Comparison of ENCODE assay signal across 23 mouse cellular contexts in genomic region chr12:99781774-99782173, GRCm38 (mm10).
DNase-seq lines count a peak whose midpoint lies in the region; ATAC-seq lines count a peak whose summit lies in the region.
"Had no signal": no experiment of that assay in that cellular context is flagged by ENCODE, and none has a peak within 500 bp of the region (broad histone marks: within the 10 kb centered on the region; RNA-seq: fewer than 3 reads in every experiment).

No protein-coding gene starts in this region.

- no peaks in the 10 kb centered on the region for H3K9me3 ChIP-seq in embryonic facial prominence, embryonic 14.5 days (ENCODE audit: control insufficient read depth, low read length)
- H3K9me3 ChIP-seq in embryonic facial prominence, embryonic 10.5 days, result no peaks in the 10 kb centered on the region
- H3K9me3 ChIP-seq in heart, embryonic 11.5 days (replicated peaks; ENCODE audit: control insufficient read depth, low read length), result no peaks in the 10 kb centered on the region
- no peaks in the 10 kb centered on the region for H3K9me3 ChIP-seq in heart, embryonic 10.5 days

- no peak overlapping the region for H3K4me3 ChIP-seq in embryonic facial prominence, embryonic 14.5 days (ENCODE audit: low read depth, low read length)
- no peak overlapping the region for H3K4me3 ChIP-seq in embryonic facial prominence, embryonic 10.5 days
- no peak overlapping the region for H3K4me3 ChIP-seq in heart, embryonic 11.5 days (ENCODE audit: low read depth, low read length)
- H3K4me3 ChIP-seq in heart, embryonic 10.5 days, result no peak overlapping the region

- no peak overlapping the region for H3K9ac ChIP-seq in embryonic facial prominence, embryonic 14.5 days (ENCODE audit: low read depth, low read length)
- no peak overlapping the region for H3K9ac ChIP-seq in heart, embryonic 11.5 days (ENCODE audit: low read depth, low read length)

- no peaks in the 10 kb centered on the region for H3K36me3 ChIP-seq in embryonic facial prominence, embryonic 14.5 days (ENCODE audit: control insufficient read depth, insufficient read depth, low read length)
- no peaks in the 10 kb centered on the region for H3K36me3 ChIP-seq in embryonic facial prominence, embryonic 10.5 days (replicated peaks)
- H3K36me3 ChIP-seq in heart, embryonic 11.5 days (ENCODE audit: control insufficient read depth, insufficient read depth, low read length), result no peaks in the 10 kb centered on the region
- H3K36me3 ChIP-seq in heart, embryonic 10.5 days, result no peaks in the 10 kb centered on the region
- H3K36me3 ChIP-seq: G1E had no signal

- no peak for DNase-seq in embryonic facial prominence, embryonic 14.5 days (ENCODE audit: low spot score)
- DNase-seq in embryonic facial prominence, embryonic 10.5 days (ENCODE audit: low spot score), result no peak
- DNase-seq in heart, adult 11 months, result peak; percentile 75
- peak; percentile 63 for DNase-seq in heart, embryonic 10.5 days (ENCODE audit: low spot score)
- no peak for DNase-seq in heart, adult 9 months (ENCODE audit: low spot score in 2 of 2)
- peak; percentile 48 for DNase-seq in Muller cell, postnatal 12 days (ENCODE audit: inconsistent ontology term)
- no peak for DNase-seq in layer of hippocampus, postnatal 14 days (ENCODE audit: low spot score in 2 of 2)
- DNase-seq: adrenal gland, adult 2 months; adrenal gland, adult 8-10 months; adrenal gland, postnatal 10 days; adrenal gland, postnatal 14 days; adrenal gland, postnatal 25 days; adrenal gland, postnatal 36 days; B cell, adult 2 months; cerebellum, adult 11 months; cerebellum, adult 11-12 months; cerebellum, adult 18-20 months had no signal

- ATAC-seq in embryonic facial prominence, embryonic 14.5 days (ENCODE audit: low read depth), result peak; percentile 50; the same call in 1 of the 2 replicates
- ATAC-seq in heart, embryonic 11.5 days (replicated peaks; ENCODE audit: insufficient number of reproducible peaks, low FRiP score, low TSS enrichment), result no peak
- ATAC-seq: activated CD4-positive, CD25-positive, alpha-beta regulatory T cell, adult 4 months; CD4-positive, CD25-positive, alpha-beta regulatory T cell, adult 4 months; Patski had no signal

- H3K4me2 ChIP-seq in embryonic facial prominence, embryonic 14.5 days (ENCODE audit: low read depth, low read length), result no peak overlapping the region
- no peak overlapping the region for H3K4me2 ChIP-seq in heart, embryonic 11.5 days

- 65% methylated on average over 5 of the region's 5 CpGs for WGBS in embryonic facial prominence, embryonic 14.5 days
- WGBS in embryonic facial prominence, embryonic 10.5 days, result 84% methylated on average over 5 of the region's 5 CpGs
- whole genome bisulfite sequencing in heart, embryonic 11.5 days (ENCODE audit: insufficient replicate concordance), result 87% methylated on average over 5 of the region's 5 CpGs
- WGBS in heart, embryonic 10.5 days, result 89% methylated on average over 5 of the region's 5 CpGs

- no peak overlapping the region for H3K27ac ChIP-seq in embryonic facial prominence, embryonic 14.5 days (replicated peaks; ENCODE audit: low read depth, low read length)
- no peak overlapping the region for H3K27ac ChIP-seq in embryonic facial prominence, embryonic 10.5 days (replicated peaks)
- no peak overlapping the region for H3K27ac ChIP-seq in heart, embryonic 11.5 days (ENCODE audit: low read depth, low read length)
- H3K27ac ChIP-seq in heart, embryonic 10.5 days, result no peak overlapping the region

- H3K4me1 ChIP-seq in embryonic facial prominence, embryonic 14.5 days (ENCODE audit: control insufficient read depth, insufficient read depth, low read length), result peaks cover 4% of the 10 kb centered on the region; the same call in 1 of the 2 replicates
- peaks cover 3% of the 10 kb centered on the region; the same call in 1 of the 2 replicates for H3K4me1 ChIP-seq in embryonic facial prominence, embryonic 10.5 days
- H3K4me1 ChIP-seq in heart, embryonic 11.5 days (ENCODE audit: control insufficient read depth, insufficient read depth, low read length), result peaks cover 4% of the 10 kb centered on the region
- peaks cover 6% of the 10 kb centered on the region for H3K4me1 ChIP-seq in heart, embryonic 10.5 days

- H3K27me3 ChIP-seq in embryonic facial prominence, embryonic 14.5 days (replicated peaks; ENCODE audit: control insufficient read depth, insufficient read depth, low read length), result no peaks in the 10 kb centered on the region
- H3K27me3 ChIP-seq in embryonic facial prominence, embryonic 10.5 days (replicated peaks; ENCODE audit: low read depth, poor library complexity, severe bottlenecking), result no peaks in the 10 kb centered on the region
- no peaks in the 10 kb centered on the region for H3K27me3 ChIP-seq in heart, embryonic 11.5 days (ENCODE audit: control insufficient read depth, insufficient read depth, low read length)
- no peaks in the 10 kb centered on the region for H3K27me3 ChIP-seq in heart, embryonic 10.5 days (ENCODE audit: insufficient read depth, poor library complexity, severe bottlenecking)
- H3K27me3 ChIP-seq: CH12.LX, Patski had no signal

Comparison
In these comparisons a context has a peak if more than half of its experiments do, and no peak if none do; other contexts are left out.
1. DNase-seq: peak in heart, adult 11 months (single experiment), heart, embryonic 10.5 days (single experiment) and Muller cell, postnatal 12 days (single experiment); none in embryonic facial prominence, embryonic 14.5 days (single experiment), embryonic facial prominence, embryonic 10.5 days (single experiment), heart, adult 9 months (0 of 2) and layer of hippocampus, postnatal 14 days (0 of 2).